Comparison of ENCODE assay signal across 8 mouse cellular contexts in the genomic region with DNA sequence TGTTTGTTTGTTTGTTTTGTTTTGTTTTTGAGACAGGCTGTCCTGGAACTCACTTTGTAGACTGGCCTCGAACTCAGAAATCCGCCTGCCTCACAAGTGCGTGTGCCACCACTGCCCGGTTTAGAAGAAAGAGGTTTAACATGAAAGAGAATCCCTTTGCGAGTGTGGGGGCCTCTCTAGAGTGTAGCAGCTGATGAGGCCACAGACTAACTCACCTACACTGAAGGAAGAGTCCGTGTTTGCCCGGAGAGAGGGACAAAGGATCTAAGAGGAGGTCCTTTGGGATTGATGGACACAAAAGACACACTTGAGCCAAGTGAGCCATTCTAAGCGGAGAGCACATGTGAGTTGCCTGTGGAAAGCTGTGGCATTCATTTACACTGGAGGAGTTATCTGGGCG. TPM values are rescaled to one million over a fixed set of nuclear protein-coding genes. Genes with fewer than 3 reads are reported as not detected.
DNase-seq lines count a peak whose midpoint lies in the region; ATAC-seq lines count a peak whose summit lies in the region.

No protein-coding gene starts in this region.

- no peak overlapping the region for H3K9ac ChIP-seq in heart, embryonic 11.5 days (ENCODE audit: low read depth, low read length)
- no peak overlapping the region; the same call in 1 of the 2 replicates for H3K9ac ChIP-seq in limb, embryonic 13.5 days

- H3K4me3 ChIP-seq in heart, embryonic 11.5 days (ENCODE audit: low read depth, low read length): peak overlapping the region; percentile 34; the same call in 1 of the 2 replicates
- H3K4me3 ChIP-seq in limb, embryonic 13.5 days: peak overlapping the region; percentile 32

- intact Hi-C loops in heart, postnatal 14 days (cut with DNase I): loop anchor here (1.0 kb wide), 1 partner anchor 50 kb away; no protein-coding TSS in a partner anchor
- intact Hi-C loops in left cerebral cortex, postnatal 25 days (cut with DNase I): loop anchor here (2.0 kb wide), 1 partner anchor 52 kb away; no protein-coding TSS in a partner anchor

- ATAC-seq in heart, embryonic 11.5 days (replicated peaks; ENCODE audit: insufficient number of reproducible peaks, low FRiP score, low TSS enrichment): no peak
- ATAC-seq in limb, embryonic 13.5 days (ENCODE audit: low FRiP score, low read depth): no peak

- H3K9me3 ChIP-seq in heart, embryonic 11.5 days (replicated peaks; ENCODE audit: control insufficient read depth, low read length): no peaks in the 10 kb centered on the region
- H3K9me3 ChIP-seq in limb, embryonic 13.5 days: no peaks in the 10 kb centered on the region

- peaks cover 22% of the 10 kb centered on the region for H3K4me1 ChIP-seq in heart, embryonic 11.5 days (ENCODE audit: control insufficient read depth, insufficient read depth, low read length)
- peaks cover 28% of the 10 kb centered on the region for H3K4me1 ChIP-seq in limb, embryonic 13.5 days

- H3K27ac ChIP-seq in heart, embryonic 11.5 days (ENCODE audit: low read depth, low read length): no peak overlapping the region
- no peak overlapping the region for H3K27ac ChIP-seq in limb, embryonic 13.5 days

- no peak for DNase-seq in heart, postnatal 14 days
- peak; percentile 12 to 57 for DNase-seq in spleen, postnatal 4 days (ENCODE audit: low spot score in 2 of 2)
- DNase-seq in spleen, postnatal 14 days (ENCODE audit: low spot score in 2 of 2): no peak
- no peak for DNase-seq in left cerebral cortex, adult 8-10 months (ENCODE audit: low spot score in 2 of 2)
- no peak for DNase-seq in left cerebral cortex, postnatal 25 days (ENCODE audit: low spot score in 2 of 2)
- no peak for DNase-seq in lung, postnatal 36 days

- 23% methylated on average over 9 of the region's 9 CpGs for WGBS in heart, embryonic 11.5 days (ENCODE audit: insufficient replicate concordance)
- 23% methylated on average over 9 of the region's 9 CpGs for WGBS in limb, embryonic 13.5 days

- H3K27me3 ChIP-seq in heart, embryonic 11.5 days (ENCODE audit: control insufficient read depth, insufficient read depth, low read length): peaks cover 57% of the 10 kb centered on the region
- peaks cover 65% of the 10 kb centered on the region for H3K27me3 ChIP-seq in limb, embryonic 13.5 days

- H3K4me2 ChIP-seq in heart, embryonic 11.5 days: peak overlapping the region; percentile 58
- peak overlapping the region; percentile 60 for H3K4me2 ChIP-seq in limb, embryonic 13.5 days (replicated peaks)

- H3K36me3 ChIP-seq in heart, embryonic 11.5 days (ENCODE audit: control insufficient read depth, insufficient read depth, low read length): no peaks in the 10 kb centered on the region
- peaks cover 6% of the 10 kb centered on the region for H3K36me3 ChIP-seq in limb, embryonic 13.5 days

RNA-seq across cellular contexts. Expression of gene Slc26a10, which starts 3.2 kb away (rescaled TPM):
- polyA plus RNA-seq in heart, embryonic 11.5 days (2014; fragmentation: Nextera tagmentation; extraction: Ambion mirVana): 8.4 and 11.8 TPM in 2 replicates
- 10 to 100 TPM; 45.5 to 66.9 TPM for total RNA-seq in heart, postnatal 14 days (2021)
- 1.4 and 1.6 TPM in 2 replicates for polyA plus RNA-seq in limb, embryonic 13.5 days (2015; fragmentation: Nextera tagmentation; extraction: Ambion mirVana)
- total RNA-seq in left cerebral cortex, adult 8-10 months (2022): 1 to 10 TPM; 5.8 to 7.4 (median 6.9) TPM
- 1 to 10 TPM; 2.4 to 4.1 TPM for total RNA-seq in left cerebral cortex, postnatal 25 days (2021)

RNA-seq across cellular contexts. Expression of gene B4galnt1, which starts 12.2 kb away (rescaled TPM):
- 1.6 and 1.8 TPM in 2 replicates for polyA plus RNA-seq in heart, embryonic 11.5 days (2014; fragmentation: Nextera tagmentation; extraction: Ambion mirVana)
- total RNA-seq in heart, postnatal 14 days (2021): 1 to 10 TPM; 2.9 to 3.8 TPM
- 6.2 and 6.9 TPM in 2 replicates for polyA plus RNA-seq in limb, embryonic 13.5 days (2015; fragmentation: Nextera tagmentation; extraction: Ambion mirVana)
- 100 to 1,000 TPM; 105 to 118 (median 112) TPM for total RNA-seq in left cerebral cortex, adult 8-10 months (2022)
- 100 to 1,000 TPM; 111 to 116 TPM for total RNA-seq in left cerebral cortex, postnatal 25 days (2021)

RNA-seq across cellular contexts. Expression of gene Arhgef25, which starts 12.6 kb away (rescaled TPM):
- polyA plus RNA-seq in heart, embryonic 11.5 days (2014; fragmentation: Nextera tagmentation; extraction: Ambion mirVana): 17.9 and 18.0 TPM in 2 replicates
- 10 to 100 TPM; 17.0 to 17.9 TPM for total RNA-seq in heart, postnatal 14 days (2021)
- polyA plus RNA-seq in limb, embryonic 13.5 days (2015; fragmentation: Nextera tagmentation; extraction: Ambion mirVana): 108 and 111 TPM in 2 replicates
- total RNA-seq in left cerebral cortex, adult 8-10 months (2022): 100 to 1,000 TPM; 153 to 178 (median 174) TPM
- 100 to 1,000 TPM; 142 to 156 TPM for total RNA-seq in left cerebral cortex, postnatal 25 days (2021)

RNA-seq across cellular contexts. Expression of gene Dtx3, which starts 18.3 kb away (rescaled TPM):
- 82.3 and 83.0 TPM in 2 replicates for polyA plus RNA-seq in heart, embryonic 11.5 days (2014; fragmentation: Nextera tagmentation; extraction: Ambion mirVana)
- total RNA-seq in heart, postnatal 14 days (2021): 10 to 100 TPM; 36.1 to 43.4 TPM
- polyA plus RNA-seq in limb, embryonic 13.5 days (2015; fragmentation: Nextera tagmentation; extraction: Ambion mirVana): 169 and 173 TPM in 2 replicates
- total RNA-seq in left cerebral cortex, adult 8-10 months (2022): 100 to 1,000 TPM; 211 to 218 (median 216) TPM
- 100 to 1,000 TPM; 210 TPM for total RNA-seq in left cerebral cortex, postnatal 25 days (2021)

RNA-seq across cellular contexts. Expression of gene Pip4k2c, which starts 34.1 kb away (rescaled TPM):
- 20.8 and 21.5 TPM in 2 replicates for polyA plus RNA-seq in heart, embryonic 11.5 days (2014; fragmentation: Nextera tagmentation; extraction: Ambion mirVana)
- 10 to 100 TPM; 22.8 to 23.1 TPM for total RNA-seq in heart, postnatal 14 days (2021)
- polyA plus RNA-seq in limb, embryonic 13.5 days (2015; fragmentation: Nextera tagmentation; extraction: Ambion mirVana): 27.6 and 29.1 TPM in 2 replicates
- 100 to 1,000 TPM; 104 to 112 (median 106) TPM for total RNA-seq in left cerebral cortex, adult 8-10 months (2022)
- total RNA-seq in left cerebral cortex, postnatal 25 days (2021): 10 to 100 TPM; 95.2 to 95.6 TPM

Comparison
In these comparisons a context has a peak if more than half of its experiments do, and no peak if none do; other contexts are left out.
1. DNase-seq: peak in spleen, postnatal 4 days (2 of 2); none in heart, postnatal 14 days (0 of 2), spleen, postnatal 14 days (0 of 2), left cerebral cortex, adult 8-10 months (0 of 2), left cerebral cortex, postnatal 25 days (0 of 2) and lung, postnatal 36 days (single experiment).
2. RNA of gene Slc26a10, which starts 3.2 kb away (total RNA-seq): 45.5 to 66.9 TPM in heart, postnatal 14 days; 5.8 to 7.4 TPM in left cerebral cortex, adult 8-10 months and 2.4 to 4.1 TPM in left cerebral cortex, postnatal 25 days; every median in the first group is over 4 times any median in the second.
3. RNA of gene B4galnt1, which starts 12.2 kb away (total RNA-seq): 111 to 116 TPM in left cerebral cortex, postnatal 25 days and 105 to 118 TPM in left cerebral cortex, adult 8-10 months; 2.9 to 3.8 TPM in heart, postnatal 14 days; every median in the first group is over 10 times any median in the second.
4. RNA of gene Arhgef25, which starts 12.6 kb away (total RNA-seq): 153 to 178 TPM in left cerebral cortex, adult 8-10 months and 142 to 156 TPM in left cerebral cortex, postnatal 25 days; 17.0 to 17.9 TPM in heart, postnatal 14 days; every median in the first group is over 4 times any median in the second.